1 mouse cellular context compared by ENCODE assay signal in the genomic region with DNA sequence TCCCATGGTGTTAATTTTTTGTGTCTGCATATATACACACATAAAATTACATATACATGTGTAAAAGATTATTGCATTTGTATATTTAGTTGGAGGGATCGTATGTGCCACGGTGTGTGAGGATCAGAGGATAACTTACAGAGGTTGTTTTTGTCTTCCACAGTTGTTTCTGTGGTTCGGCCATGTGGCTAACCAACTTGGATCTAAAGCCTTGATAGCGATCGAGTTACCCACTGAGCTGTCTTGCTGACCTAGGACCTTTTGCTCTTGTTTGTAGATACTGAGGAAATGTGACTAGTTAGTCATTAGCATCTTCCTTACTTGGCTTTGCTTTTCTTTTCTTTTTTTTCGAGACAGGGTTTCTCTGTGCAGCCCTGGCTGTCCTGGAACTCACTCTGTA.
TF ChIP-seq lines count a peak whose summit lies in the region.

No protein-coding gene starts in this region.

TF ChIP-seq in MEL, 35 proteins besides CTCF, POLR2A, EP300 and RAD21 (continued from another document):
- TF ChIP-seq USF2 (IDR thresholded peaks at IDR 0.05; ENCODE audit: borderline replicate concordance in 1 of 2, insufficient read depth in 1 of 2, low read depth in 1 of 2, low read length in 2 of 2): no peak
- TF ChIP-seq E2F4 (IDR thresholded peaks at IDR 0.05; ENCODE audit: borderline replicate concordance, low read depth, low read length): no peak
- TF ChIP-seq MEF2A (IDR thresholded peaks at IDR 0.05; ENCODE audit: extremely low read depth, insufficient replicate concordance, low read depth, low read length, poor library complexity, severe bottlenecking): no peak
- no peak for TF ChIP-seq ELF1 (IDR thresholded peaks at IDR 0.05; ENCODE audit: low read depth, low read length)
- no peak for TF ChIP-seq UBTF (IDR thresholded peaks at IDR 0.05; ENCODE audit: borderline replicate concordance, insufficient read depth, low read depth, low read length)
- TF ChIP-seq ZMIZ1 (IDR thresholded peaks at IDR 0.05; ENCODE audit: low read depth, low read length): no peak
